Mouse (Mus musculus): Measurements from ENCODE around the gene Dhrs9. TPM values are rescaled to one million over a fixed set of nuclear protein-coding genes. Genes with fewer than 3 reads are reported as not detected.
"Not testable (repeated sequence)": the region's sequence is repeated elsewhere in the genome, so short reads cannot be mapped to it uniquely, and the experiment has no call there.

Gene Dhrs9
- polyA plus RNA-seq (2015; fragmentation: Nextera tagmentation; extraction: Ambion mirVana), result not detected in 2 replicates

DNA sequence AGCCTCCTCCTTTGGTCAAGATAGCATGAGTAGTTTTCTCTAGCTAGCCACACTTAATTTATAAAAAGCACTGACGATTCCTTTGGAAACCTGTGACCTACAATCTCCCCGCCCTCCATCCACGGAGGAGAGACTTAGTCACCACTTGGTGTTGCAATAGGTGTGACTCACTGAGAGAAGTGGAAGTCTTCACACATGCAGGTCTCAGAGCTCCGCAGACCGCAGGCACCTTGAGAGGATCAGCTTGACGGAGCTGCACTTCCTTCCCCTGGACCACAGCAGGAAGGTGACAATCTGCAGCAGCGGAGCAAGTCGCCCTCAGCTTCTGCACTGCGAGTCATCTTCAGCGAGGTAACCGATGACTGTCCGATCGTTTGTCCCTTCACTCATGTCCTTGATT, at the start of gene Dhrs9:
Gene Dhrs9 (plus strand): TSS at position 165 of the 400 bp plus-strand sequence.
- no peak for ATAC-seq (replicated peaks; ENCODE audit: low FRiP score)
- no peak within 1 kb of the TSS for H3K9ac ChIP-seq

GRCm38 (mm10) chr2:69331523-69331922, 48.7 kb upstream of the Dhrs9 start:
- H3K9ac ChIP-seq; H3K36me3 ChIP-seq; H3K9me3 ChIP-seq (replicated peaks); H3K4me1 ChIP-seq; H3K27me3 ChIP-seq; H3K27ac ChIP-seq; H3K4me2 ChIP-seq; ATAC-seq (replicated peaks; ENCODE audit: low FRiP score); H3K4me3 ChIP-seq (replicated peaks): not testable (repeated sequence)
- WGBS, result 93% methylated on average over 6 of the region's 6 CpGs

More for the DNA sequence above, at the start of gene Dhrs9:
- Histone ChIP-seq H3K4me1 (no peaks in the 10 kb centered on the region), H3K36me3 (no peaks in the 10 kb centered on the region), H3K4me2 (no peak within 1 kb of the TSS), H3K27ac (no peak within 1 kb of the TSS), H3K4me3 (replicated peaks) (no peak within 1 kb of the TSS), H3K27me3 (no peaks in the 10 kb centered on the region), H3K9me3 (replicated peaks) (no peaks in the 10 kb centered on the region)
- 60% methylated on average over 13 of the region's 13 CpGs for WGBS

- Histone ChIP-seq H3K4me2 (no peak overlapping the region), H3K4me3 (replicated peaks) (no peak overlapping the region), H3K27ac (no peak overlapping the region), H3K4me1 (no peaks in the 10 kb centered on the region), H3K9me3 (replicated peaks) (no peaks in the 10 kb centered on the region), H3K36me3 (no peaks in the 10 kb centered on the region), H3K27me3 (no peaks in the 10 kb centered on the region), H3K9ac (no peak overlapping the region)
- 87% methylated on average over 6 of the region's 6 CpGs for WGBS
- ATAC-seq (replicated peaks; ENCODE audit: low FRiP score), result no peak
Measured at GRCm38 (mm10) chr2:69341506-69341905, 38.7 kb upstream of the Dhrs9 start.

DNA sequence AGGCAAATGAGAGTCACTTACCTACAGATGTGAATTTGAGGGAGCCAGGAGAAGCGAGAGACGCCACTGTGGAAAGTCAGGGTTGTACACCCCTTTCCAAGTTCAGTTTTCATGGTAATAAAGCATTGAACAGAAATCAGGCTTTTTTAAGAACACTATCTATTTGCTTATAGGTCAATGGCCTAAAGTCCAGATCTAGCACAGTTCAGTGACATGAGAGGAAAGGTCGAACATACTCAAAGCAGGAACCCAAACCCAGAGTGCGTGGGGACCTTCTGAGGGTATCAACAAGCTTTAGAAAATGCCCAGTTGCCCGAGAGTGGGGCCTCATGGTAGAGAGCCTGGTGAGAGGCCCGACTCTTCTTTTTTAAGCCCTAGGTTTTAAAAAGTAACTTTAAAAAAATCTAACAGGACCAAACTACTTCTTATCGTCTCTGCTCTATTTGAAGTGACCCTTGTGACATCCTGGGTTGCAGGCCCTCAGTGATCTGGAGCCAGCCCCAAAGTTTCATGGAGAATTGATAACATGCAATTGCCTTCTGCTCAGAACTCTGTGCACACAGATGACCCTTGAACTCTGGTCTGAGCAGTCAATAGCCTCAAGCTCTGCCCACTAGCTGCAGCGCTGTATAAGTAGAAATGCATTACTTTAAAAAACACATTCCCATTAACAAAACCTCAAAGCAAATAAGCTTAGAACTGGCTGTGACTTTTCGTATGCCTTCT, 37.6 kb upstream of the Dhrs9 start, which contains the start of gene Abcb11:
Gene Abcb11 (minus strand): TSS at position 121 of the 726 bp plus-strand sequence.
- H3K4me3 ChIP-seq (replicated peaks), result no peak within 1 kb of the TSS
- no peak for ATAC-seq (replicated peaks; ENCODE audit: low FRiP score)
- WGBS, result 88% methylated on average over 9 of the region's 9 CpGs

DNA sequence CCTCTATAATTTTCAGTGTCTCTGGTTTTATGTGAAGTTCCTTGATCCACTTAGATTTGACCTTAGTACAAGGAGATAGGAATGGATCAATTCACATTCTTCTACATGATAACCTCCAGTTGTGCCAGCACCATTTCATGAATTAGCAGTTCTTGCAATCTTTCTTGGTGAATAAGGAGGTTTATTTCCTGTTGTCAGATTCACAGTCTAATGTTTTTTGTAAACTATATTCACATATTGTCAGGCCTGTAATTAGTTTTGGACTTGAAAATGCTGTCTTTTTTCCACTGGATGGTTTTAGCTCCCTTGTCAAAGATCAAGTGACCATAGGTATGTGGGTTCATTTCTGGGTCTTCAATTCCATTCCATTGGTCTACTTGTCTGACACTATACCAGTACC, 24.8 kb upstream of the Dhrs9 start:
- H3K9me3 ChIP-seq (replicated peaks); H3K4me1 ChIP-seq; H3K4me2 ChIP-seq; H3K9ac ChIP-seq; H3K4me3 ChIP-seq (replicated peaks); H3K27ac ChIP-seq; H3K36me3 ChIP-seq; H3K27me3 ChIP-seq: not testable (repeated sequence)
- peak; percentile 100 for ATAC-seq (replicated peaks; ENCODE audit: low FRiP score)

More for the DNA sequence above, 37.6 kb upstream of the Dhrs9 start, which contains the start of gene Abcb11:
- no peaks in the 10 kb centered on the region for H3K27me3 ChIP-seq
- H3K27ac ChIP-seq, result no peak within 1 kb of the TSS
- H3K9ac ChIP-seq, result no peak within 1 kb of the TSS
- H3K36me3 ChIP-seq, result no peaks in the 10 kb centered on the region
- no peak within 1 kb of the TSS for H3K4me2 ChIP-seq
- H3K9me3 ChIP-seq (replicated peaks), result no peaks in the 10 kb centered on the region
- H3K4me1 ChIP-seq, result no peaks in the 10 kb centered on the region

DNA sequence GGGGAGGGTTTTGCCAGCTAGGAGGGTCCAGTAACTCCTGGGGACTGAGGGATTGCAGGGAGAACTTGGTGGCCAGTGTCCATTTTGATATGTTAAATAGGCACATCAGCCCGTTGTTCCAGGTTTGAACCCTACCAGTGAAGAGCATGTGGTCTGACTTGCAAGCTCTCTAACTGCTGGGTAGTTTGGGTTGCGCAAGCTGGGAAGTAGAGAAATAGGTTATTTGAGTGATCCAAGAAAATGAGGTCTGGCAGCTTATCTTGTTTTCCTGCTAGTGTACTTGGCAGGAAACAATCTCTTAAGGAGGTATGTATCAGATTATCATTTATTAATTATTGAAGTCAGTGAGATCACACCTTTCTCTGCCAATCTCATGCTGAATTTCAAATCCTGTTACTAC, 15.4 kb upstream of the Dhrs9 start:
- H3K36me3 ChIP-seq, result no peaks in the 10 kb centered on the region
- whole genome bisulfite sequencing, result 84% methylated on average over 2 of the region's 2 CpGs
- H3K4me2 ChIP-seq, result no peak overlapping the region
- H3K27me3 ChIP-seq, result no peaks in the 10 kb centered on the region
- no peak overlapping the region for H3K27ac ChIP-seq
- H3K9me3 ChIP-seq (replicated peaks), result no peaks in the 10 kb centered on the region
- H3K9ac ChIP-seq, result no peak overlapping the region
- H3K4me3 ChIP-seq (replicated peaks), result no peak overlapping the region
- no peak for ATAC-seq (replicated peaks; ENCODE audit: low FRiP score)
- no peaks in the 10 kb centered on the region for H3K4me1 ChIP-seq

- WGBS, result 92% methylated on average over 1 of the region's 1 CpGs
- no peak overlapping the region for H3K9ac ChIP-seq
- no peaks in the 10 kb centered on the region for H3K4me1 ChIP-seq
- no peak overlapping the region for H3K4me2 ChIP-seq
- H3K36me3 ChIP-seq, result no peaks in the 10 kb centered on the region
- H3K27me3 ChIP-seq, result no peaks in the 10 kb centered on the region
- H3K27ac ChIP-seq, result no peak overlapping the region
- no peaks in the 10 kb centered on the region for H3K9me3 ChIP-seq (replicated peaks)
- ATAC-seq (replicated peaks; ENCODE audit: low FRiP score), result no peak
- no peak overlapping the region for H3K4me3 ChIP-seq (replicated peaks)
Measured at GRCm38 (mm10) chr2:69365275-69365674, 15.0 kb upstream of the Dhrs9 start.

- WGBS, result 83% methylated on average over 2 of the region's 2 CpGs
- Histone ChIP-seq H3K4me2 (no peak overlapping the region), H3K27me3 (no peaks in the 10 kb centered on the region), H3K4me1 (no peaks in the 10 kb centered on the region), H3K9me3 (replicated peaks) (no peaks in the 10 kb centered on the region), H3K27ac (no peak overlapping the region), H3K4me3 (replicated peaks) (no peak overlapping the region), H3K9ac (no peak overlapping the region), H3K36me3 (no peaks in the 10 kb centered on the region)
- ATAC-seq (replicated peaks; ENCODE audit: low FRiP score), result no peak
Measured at GRCm38 (mm10) chr2:69376780-69377179, 3.5 kb upstream of the Dhrs9 start.

GRCm38 (mm10) chr2:69379801-69380200, 444 bp upstream of the Dhrs9 start:
- no peak overlapping the region for H3K9ac ChIP-seq
- no peaks in the 10 kb centered on the region for H3K4me1 ChIP-seq
- H3K4me2 ChIP-seq, result no peak overlapping the region
- H3K27ac ChIP-seq, result no peak overlapping the region
- H3K36me3 ChIP-seq, result no peaks in the 10 kb centered on the region
- no peaks in the 10 kb centered on the region for H3K9me3 ChIP-seq (replicated peaks)
- no peaks in the 10 kb centered on the region for H3K27me3 ChIP-seq
- WGBS, result 67% methylated on average over 1 of the region's 1 CpGs
- H3K4me3 ChIP-seq (replicated peaks), result no peak overlapping the region
- no peak for ATAC-seq (replicated peaks; ENCODE audit: low FRiP score)

DNA sequence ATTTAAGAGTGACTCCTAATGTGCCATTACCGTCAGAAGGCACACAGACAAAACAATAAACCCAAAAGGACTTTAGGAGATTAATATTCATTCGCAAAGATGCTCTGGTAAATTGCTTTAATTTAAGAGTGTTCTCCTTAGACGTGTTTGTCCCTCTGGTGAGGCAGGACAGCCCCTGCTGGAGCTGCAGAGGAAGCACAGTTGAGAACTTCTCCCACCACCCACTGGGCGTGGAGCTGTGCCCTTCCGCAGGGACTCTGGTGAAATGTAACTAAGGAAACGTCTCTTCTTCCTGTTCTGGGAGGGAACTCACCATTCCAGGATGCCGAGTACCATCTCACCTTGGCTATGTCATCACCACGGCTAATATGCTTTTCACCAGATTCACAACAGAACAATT, 1.5 kb downstream of the Dhrs9 start:
- H3K4me2 ChIP-seq, result no peak overlapping the region
- 53% methylated on average over 8 of the region's 8 CpGs for WGBS
- no peaks in the 10 kb centered on the region for H3K27me3 ChIP-seq
- 0 out of 2 replicates have a peak, but pooled peaks cover 2% of the 10 kb centered on the region for H3K4me1 ChIP-seq
- no peak for ATAC-seq (replicated peaks; ENCODE audit: low FRiP score)
- H3K4me3 ChIP-seq (replicated peaks), result no peak overlapping the region
- no peaks in the 10 kb centered on the region for H3K36me3 ChIP-seq
- H3K9me3 ChIP-seq (replicated peaks), result no peaks in the 10 kb centered on the region
- H3K9ac ChIP-seq, result no peak overlapping the region
- H3K27ac ChIP-seq, result no peak overlapping the region

GRCm38 (mm10) chr2:69382838-69383237, 2.6 kb downstream of the Dhrs9 start:
- H3K4me3 ChIP-seq (replicated peaks), result no peak overlapping the region
- H3K9me3 ChIP-seq (replicated peaks), result no peaks in the 10 kb centered on the region
- 93% methylated on average over 5 of the region's 5 CpGs for WGBS
- no peak overlapping the region for H3K27ac ChIP-seq
- no peak overlapping the region for H3K4me2 ChIP-seq
- H3K4me1 ChIP-seq, result 0 out of 2 replicates have a peak, but pooled peaks cover 2% of the 10 kb centered on the region
- no peak for ATAC-seq (replicated peaks; ENCODE audit: low FRiP score)
- H3K36me3 ChIP-seq, result no peaks in the 10 kb centered on the region
- H3K27me3 ChIP-seq, result no peaks in the 10 kb centered on the region
- H3K9ac ChIP-seq, result no peak overlapping the region

GRCm38 (mm10) chr2:69386118-69386871, 6.0 kb downstream of the Dhrs9 start:
- Histone ChIP-seq H3K36me3 (no peaks in the 10 kb centered on the region), H3K9ac (no peak overlapping the region), H3K9me3 (replicated peaks) (no peaks in the 10 kb centered on the region), H3K4me2 (no peak overlapping the region), H3K4me1 (0 out of 2 replicates have a peak, but pooled peaks cover 2% of the 10 kb centered on the region), H3K4me3 (replicated peaks) (no peak overlapping the region), H3K27ac (no peak overlapping the region), H3K27me3 (no peaks in the 10 kb centered on the region)
- 68% methylated on average over 3 of the region's 3 CpGs for WGBS
- no peak for ATAC-seq (replicated peaks; ENCODE audit: low FRiP score)

Measured in kidney, embryonic 15.5 days (tissue).